Mouse (Mus musculus) NIH3T3 (cell line): ENCODE results near the gene Clec11a.
A peak's percentile ranks its signal among the peaks of the same experiment; 100 is the strongest.
"Not testable (repeated sequence)": the region's sequence is repeated elsewhere in the genome, so short reads cannot be mapped to it uniquely, and the experiment has no call there.

Source experiments
- DNase-seq: peaks from one replicate; pipeline ENCODE4 v3.0.0-alpha.2; 2012; ENCODE audit warnings: low read depth

Gene Clec11a

DNA sequence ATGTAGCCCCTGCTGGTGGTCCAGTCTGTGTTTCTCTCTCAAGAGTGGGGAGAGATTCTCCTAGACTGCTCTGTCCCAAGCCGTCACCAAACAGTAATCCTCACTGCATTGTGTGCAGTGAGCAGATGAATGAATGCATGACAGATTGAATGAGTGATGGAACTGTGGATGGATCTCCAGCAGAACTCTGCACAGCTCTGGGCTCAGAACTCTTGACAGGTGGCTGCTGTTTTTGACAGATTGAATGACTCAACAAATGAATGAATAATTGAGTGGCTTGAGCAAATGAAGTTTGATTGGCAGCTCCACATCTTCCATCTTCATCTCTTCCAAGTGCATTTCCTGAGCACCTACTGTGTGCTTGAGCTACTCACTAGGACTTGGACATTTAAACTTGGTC, 15.6 kb upstream of the Clec11a start:
- no peak for DNase-seq

DNA sequence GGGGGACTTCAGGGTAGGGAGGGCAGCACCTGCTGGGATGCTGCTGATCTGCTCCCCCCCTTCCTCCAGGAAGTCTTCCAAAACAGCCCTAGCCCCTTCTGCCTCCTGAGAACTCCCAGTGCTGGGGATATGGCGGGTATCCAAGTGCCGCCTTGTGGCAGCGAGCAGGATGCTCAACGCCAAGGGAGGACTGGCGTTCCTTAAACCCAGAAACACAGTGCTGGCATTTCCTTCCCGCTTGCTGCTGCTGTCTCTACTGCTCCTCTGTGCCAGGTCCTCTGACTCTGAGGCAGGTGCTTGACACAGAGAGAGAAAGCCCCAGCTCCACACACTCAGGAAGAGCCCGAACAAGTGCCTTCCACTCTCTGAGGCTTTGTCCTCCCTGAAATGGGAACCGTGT, 14.2 kb upstream of the Clec11a start:
- no peak for DNase-seq

DNA sequence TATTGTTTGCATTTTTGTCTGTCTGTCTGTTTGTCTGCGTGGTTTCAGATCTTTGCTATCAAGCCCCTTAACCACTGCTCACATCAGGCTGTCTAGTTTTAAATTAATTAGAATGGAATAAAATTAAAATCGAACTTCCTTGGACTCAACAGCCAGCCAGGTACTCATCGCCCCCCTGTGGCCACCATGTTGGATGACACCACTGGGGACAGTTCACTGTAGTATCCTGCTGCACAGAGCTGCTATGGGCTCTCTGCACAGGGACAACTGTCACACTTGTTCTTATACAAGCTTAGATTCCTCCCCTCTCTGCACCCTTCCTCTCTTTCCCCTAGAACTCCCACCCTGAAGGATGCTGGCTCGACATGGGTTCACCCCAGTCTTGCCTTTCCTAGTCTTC, 11.2 kb upstream of the Clec11a start:
- peak; percentile 30 for DNase-seq

DNA sequence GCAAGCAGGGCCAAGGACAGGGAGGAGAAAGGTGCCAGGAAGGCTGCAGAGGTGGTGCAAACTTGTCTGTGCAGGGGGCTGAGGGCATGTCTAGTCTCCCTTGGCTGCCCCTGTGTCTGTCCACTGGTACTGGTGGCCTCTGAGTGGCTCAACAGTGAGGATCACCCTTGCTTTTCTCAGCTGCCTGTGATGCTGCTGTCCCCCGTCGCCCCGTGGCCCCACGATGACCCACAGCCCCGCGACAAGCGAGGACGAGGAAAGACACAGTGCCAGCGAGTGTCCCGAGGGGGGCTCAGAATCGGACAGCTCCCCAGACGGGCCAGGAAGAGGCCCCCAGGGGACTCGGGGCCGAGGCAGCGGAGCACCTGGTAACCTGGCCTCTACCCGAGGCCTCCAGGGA, 5.8 kb upstream of the Clec11a start:
- DNase-seq, result no peak

DNA sequence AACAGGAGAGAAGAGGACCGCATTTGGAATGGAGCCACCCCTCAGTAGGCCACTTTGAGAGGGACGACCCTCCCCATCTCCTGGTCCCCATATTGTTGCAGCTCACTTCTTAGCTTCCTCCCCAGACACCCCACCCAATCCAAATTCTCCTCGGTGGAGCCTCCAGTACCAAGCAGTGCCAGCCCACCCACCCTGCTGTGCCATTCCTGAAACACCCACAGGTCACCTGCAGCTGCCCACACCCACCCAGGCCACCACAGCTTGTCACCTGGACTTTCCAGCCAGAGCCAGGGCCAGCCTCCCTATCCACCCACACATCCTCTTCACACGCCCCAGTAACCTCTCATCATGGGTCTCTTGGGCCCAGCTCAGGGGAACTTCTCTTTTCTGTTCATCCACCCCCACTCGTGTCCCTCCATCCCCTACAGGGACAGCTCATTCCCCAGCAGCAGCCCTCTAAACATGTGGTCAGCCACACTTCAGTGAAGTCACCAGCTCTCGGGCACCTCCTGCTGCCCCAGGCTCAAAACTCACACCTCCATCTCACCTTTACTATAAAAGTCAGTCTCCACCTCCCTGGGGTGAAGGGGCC, 5.1 kb upstream of the Clec11a start:
- DNase-seq, result no peak

DNA sequence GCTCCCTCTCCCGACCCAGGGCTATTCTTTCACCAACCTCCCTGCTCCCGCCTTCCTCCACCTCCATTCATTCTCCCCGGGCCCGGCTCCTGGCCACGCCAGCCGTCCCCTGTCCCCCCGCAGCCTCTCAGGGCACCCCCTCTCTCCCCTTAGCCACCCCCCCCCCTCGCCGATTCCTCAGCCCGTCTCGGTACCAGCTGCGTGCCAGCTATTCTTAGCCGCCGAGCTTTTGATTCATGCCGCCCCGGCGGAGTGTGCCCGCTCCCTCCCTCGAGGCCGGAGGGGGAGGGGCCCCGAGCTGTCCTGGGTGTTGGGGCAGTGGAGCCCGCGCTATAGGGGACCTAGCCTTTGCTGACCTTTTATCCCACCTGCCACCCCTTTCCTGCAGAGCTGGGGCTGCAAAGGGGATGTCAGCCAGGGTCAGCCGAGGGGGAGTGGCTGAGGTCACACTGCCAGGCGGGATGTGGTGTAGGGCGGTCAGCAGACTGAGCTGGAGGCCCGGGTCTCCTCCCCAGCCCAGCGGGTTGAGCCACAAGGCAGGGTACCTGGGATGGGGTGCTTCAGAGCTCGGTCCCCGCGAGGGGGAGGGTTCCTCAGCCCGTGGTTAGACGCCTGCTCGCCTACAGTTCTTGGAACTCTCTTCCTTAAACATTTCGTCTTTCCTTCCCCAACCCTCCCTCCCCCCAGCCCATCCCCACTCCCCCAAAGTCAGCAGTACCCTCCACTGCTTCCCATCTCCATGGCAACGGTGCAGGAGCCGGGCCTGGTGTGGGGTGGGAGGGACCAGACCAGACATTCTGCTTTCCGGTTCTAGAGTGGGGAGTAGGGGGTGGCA, 4.4 kb upstream of the Clec11a start:
- DNase-seq, result no peak

DNA sequence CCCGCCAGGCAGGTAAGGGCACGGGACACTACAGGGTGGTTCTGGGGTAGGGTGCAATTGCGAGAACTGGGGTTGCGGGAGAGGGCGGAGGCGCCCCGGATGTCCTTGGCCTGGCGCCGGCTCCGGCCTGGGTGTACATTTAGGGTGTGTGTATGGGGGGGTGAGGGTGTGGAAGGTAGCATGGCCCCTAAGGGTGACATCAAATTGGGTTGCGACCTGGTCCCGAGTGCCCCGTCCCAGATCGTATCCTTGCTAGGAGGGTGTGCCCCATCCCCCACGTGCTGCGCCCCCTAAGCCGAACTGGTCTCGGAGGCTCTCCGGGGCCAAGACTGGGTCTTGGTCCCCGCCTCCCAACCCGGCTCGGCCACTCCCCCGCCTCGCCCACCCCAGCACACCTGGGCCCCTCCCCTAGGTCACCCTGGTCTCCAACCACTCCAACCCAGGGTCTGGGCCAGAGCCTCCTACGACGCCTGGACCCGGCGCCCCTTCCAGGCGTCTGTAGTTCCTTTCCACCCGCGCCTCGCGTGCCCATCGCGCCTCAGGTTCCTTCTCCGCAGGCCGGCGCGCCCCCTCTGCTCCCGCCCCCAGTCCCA, 3.7 kb upstream of the Clec11a start:
- DNase-seq, result no peak

DNA sequence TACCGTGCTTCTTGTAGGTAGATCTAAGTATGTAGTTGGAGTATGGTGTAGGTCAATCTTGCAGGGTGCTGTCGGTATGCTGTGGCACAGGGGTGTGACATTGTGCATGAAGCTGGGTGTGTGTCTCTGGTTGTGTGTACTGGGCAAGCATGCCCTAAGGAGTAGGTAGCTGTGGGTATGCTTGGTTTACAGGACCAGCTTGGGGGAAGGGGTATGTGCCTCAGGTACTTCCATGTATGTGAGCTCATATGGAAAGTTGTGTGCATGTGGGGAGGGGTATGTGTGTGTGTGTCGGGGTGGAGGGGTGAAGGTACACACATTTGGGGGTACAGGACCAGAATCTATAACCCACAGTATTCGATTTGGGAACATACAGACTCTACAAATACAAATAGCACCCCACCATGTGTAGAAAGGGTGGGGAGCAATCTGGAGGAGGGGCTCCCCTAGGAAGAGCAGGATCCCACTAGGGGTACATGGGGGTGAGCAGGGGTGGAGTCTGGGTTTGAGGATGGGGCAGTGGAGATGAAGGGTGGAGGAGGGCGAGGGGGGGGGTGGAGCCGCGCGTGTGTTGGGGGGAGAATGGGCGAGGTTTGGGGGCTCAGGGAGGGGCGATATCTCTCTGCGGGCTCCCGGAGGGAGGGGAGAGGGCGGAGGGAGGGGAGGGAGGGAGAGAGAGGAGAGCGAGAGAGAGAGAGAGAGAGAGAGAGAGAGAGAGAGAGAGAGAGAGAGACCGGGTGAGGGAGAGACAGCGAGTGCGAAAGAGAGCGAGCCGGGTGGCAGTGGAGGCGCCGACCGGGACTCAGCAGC, 3.0 kb upstream of the Clec11a start, which contains the start of gene Shank1:
TSS of gene Shank1 (plus strand) at position 779 of the 810 bp plus-strand sequence.
- no peak for DNase-seq

DNA sequence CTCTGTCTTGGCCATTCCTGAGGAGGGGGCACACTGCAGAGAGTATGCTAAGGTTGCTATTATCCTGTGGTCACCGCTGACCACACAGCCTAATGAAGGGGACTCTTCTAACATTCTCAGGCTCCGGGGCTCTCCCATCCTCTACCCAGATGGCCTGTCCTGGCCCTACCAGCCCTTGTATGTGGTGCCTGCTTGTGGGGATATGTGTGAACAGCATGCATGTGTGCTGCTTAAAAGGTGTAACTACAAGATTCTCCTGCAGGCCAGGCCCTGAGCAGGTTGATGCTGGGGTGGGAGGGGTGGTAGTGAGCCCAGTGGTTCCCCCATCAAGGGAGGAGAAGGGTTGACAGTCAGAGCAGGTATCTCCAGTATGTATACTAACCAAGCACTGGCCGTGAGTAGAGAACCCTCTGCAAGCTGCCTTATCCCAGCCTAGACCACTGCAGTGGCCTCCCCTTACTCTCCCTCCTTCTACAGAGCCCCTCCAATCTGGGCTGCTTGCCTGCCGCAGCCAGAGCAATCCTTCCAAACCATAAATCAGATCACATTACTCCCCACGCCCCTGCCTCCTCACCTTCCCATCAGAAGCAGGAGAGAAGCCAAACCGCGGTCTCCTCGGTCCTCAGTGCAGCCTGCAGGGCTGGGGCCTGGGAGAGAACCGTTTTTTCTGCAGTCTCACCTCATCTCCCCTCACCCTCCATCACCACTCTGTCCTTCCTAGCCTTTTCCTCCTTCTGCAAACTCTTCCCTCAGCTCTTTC, 739 bp upstream of the Clec11a start:
- peak; percentile 52 for DNase-seq

DNA sequence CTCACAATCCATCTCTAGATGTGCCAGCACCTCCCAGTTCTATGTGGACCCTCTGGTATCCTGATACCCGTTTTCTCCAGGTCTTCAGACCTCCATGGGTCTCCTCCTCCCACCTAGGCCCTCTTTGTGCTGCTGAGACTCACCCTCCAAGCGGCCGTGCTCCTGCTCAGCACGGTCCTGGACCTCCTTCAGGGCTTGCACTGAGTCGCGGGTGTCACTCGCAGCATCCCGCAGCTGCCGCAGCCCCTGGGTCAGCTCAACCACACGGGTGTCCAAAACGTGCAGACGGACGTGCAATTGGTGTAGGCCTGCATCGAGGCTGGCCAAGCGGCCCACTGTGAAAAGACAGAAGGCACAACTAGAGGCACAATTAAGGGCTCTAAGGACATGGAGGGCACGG, 1.0 kb downstream of the Clec11a start:
- DNase-seq, result no peak

DNA sequence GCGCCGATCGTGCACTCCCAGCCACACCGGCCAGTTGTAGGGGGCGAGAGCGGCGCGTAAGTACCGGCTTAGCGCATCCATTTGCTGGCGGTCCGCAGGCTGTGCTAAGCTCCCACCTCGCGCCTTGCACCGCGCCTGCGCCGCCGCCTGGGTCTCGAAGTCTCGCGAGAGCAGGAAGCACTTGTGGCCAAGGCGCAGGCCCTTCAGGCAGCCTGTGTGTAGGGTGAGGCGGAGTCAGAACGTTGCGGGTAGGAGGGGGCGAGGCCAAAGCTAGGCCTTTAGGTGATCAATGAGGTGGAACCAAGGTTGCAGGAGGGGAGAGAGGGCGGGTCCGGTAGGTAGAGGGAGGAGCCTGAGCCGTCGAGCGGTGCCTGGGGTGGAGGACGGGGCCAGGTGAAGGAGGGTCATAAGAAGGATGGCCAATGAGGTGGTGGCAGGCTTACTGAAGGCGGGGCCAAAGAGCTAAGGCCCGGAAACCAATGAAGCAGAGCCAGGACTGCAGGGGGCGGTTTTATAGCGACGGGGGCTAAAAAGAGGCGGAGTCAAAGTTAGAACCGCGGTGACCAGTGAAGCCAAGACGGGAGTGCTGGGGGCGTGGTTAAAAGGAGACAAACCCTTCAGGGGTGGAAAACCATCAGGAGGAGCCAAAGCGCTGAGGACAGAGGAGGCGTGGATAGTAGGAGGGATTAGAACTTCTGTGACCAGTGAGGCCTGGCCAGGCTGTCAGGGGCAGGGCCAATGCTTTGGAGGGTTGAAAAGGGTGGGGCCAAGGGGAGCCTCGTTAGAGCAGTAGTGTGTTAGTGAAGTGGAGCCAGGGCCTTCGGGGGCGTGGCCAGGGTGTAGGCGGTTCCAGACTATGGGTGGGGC, 1.7 kb downstream of the Clec11a start:
- DNase-seq, result peak; percentile 99

DNA sequence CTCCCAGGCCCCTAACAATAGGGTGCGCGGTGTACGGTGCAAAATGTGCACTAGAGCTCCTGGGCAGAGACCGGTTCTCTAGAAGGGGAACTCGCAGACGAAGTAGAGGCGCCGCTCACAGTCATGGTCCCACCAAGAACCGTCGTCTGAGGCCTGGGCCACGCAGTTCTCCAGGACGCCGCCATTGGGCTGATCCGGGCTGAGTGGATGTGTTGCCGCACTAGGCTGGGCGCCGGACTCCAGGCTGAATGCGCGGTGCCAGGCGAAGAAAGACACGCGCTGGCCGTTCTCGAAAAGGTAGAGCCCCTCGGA, 2.3 kb downstream of the Clec11a start:
- no peak for DNase-seq

DNA sequence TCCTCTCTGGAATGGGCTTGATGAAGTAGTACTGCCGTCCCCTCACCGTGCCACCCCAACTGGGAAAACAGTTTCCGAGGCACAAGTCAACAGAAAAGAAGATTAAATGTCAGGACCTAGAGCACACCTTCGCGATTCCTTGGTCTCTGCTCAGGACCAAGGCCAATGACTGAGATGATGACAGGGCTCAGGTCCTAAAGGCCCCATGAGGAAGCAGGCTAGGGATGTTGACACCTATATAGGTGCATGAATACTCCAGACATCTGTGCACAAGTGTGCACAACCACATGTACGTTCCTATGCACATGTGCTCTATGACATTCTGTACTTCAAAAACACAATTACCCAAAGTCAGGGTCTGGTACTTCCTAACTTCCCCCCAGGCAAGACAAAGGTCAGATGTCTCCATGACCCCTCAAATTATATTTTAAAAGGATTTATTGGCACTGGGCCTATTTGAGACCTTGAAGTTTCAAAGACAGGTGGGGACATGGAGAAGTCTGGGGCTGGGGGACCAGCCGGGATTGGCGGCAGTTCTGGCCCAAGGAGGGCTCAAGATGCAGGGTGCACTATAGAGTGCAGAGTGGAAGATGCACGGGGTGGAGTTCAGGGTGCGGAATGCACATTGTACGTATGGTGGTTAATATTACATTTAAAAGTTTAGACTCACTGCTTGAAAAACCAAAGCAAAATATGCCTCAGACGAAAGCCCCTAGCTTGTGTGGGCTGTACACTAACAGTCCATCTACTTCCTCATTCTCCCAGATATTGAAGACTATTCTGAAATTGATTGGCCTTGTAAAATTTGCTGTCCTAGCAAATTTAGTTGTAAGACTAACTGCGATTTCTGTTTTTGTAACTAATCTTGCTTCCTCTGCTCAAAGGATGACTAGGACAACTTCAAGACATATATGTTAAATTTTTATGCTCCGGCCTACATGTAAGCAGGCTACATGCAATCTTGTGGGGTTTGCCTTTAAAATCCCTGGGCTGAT, 3.1 kb downstream of the Clec11a start:
- DNase-seq, result no peak

DNA sequence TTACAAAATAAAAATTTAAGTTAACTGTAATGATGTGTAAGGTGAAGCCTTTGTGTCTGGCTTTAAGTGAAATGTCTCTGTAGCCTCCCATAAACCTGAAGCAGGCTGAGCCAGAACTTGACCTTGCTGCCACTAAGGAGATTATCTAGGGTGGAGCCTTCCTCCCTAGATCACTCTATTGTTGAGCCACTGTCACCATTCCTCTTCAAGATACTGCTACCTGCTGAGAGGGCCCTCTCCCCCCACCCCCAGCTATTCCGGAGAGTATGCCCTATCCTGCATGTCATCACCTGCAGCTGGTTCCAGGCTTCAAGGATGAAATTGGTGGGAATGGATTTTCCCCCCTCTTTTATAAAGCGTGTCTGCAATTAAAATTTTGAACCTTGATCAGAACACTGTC, 9.2 kb downstream of the Clec11a start:
- not testable (repeated sequence) for DNase-seq

DNA sequence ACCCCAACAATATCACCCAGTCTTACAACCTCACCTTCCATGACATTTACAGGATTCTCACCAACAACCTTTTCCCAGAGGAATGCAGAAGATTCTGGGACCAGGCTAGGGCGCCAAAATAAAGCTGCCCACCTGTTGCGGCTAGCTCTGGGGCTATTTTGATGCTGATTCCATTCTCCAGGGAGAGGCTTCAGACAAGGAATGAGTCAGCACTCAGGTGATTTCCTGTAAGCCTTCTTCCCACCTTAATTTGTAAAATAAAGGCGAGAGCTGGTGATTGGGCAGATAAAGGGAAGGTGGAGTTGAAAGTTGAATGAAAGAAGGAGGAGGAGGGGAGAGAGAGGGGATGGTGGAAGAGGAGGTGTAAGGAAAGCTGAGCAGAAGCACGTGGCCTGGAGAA, 15.3 kb downstream of the Clec11a start:
- no peak for DNase-seq

DNA sequence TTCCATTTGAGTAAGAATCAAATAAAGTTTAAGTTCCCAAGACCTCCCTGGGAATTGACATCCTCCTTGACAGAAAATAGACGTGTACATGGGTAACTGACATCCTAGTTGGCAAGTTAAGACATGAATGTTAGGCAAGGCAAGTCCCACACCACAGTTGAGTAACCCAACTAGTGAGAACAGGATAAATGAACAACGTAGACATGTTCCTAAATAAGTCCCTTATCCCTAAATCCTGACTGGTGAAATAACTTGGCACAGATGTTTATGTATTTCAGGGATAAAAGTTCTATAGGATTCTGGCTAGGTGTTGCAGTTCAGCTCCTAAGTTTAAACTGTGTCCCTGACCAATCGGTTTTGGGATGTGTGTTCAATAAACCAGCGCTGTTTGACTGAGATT, 15.7 kb downstream of the Clec11a start:
- no peak for DNase-seq

DNA sequence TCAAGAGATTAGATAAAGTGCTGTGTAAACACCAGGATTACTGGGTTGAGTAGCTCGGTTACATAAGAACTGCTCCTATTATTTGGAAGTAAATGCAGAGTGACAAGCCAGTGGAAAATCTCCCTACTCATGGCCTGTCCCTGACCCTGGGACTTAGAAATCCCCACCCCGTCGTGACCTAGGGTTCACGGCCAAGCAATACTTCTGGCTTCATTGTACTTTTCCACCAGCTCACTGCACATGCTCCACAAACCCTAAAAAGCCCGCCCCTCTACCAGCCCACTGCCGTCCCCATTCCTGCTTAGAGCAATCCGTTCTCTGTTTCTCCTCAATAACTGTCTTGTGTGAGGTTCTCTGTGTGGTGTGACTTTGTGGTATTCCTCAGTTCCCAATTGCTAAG, 18.9 kb downstream of the Clec11a start:
- DNase-seq, result no peak

DNA sequence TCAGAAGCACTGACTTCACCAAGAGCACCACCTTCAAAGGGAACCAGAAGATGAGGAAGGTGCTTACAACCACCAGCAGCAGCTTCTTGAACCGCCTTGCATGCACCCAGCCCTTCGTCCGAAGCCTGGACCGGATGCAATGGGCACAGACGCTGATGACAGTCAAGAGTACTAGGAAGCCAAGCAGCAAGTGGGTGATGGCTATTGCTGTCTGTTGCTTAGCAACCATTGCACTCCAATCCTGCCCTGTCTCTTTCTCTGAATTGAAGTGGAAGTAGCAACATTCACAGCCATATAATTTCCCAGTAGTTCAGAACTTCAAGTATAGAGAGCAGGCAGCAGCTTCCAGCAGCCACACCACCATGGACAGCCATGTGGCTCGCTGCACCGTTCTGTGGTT, 25.1 kb downstream of the Clec11a start:
- no peak for DNase-seq

DNA sequence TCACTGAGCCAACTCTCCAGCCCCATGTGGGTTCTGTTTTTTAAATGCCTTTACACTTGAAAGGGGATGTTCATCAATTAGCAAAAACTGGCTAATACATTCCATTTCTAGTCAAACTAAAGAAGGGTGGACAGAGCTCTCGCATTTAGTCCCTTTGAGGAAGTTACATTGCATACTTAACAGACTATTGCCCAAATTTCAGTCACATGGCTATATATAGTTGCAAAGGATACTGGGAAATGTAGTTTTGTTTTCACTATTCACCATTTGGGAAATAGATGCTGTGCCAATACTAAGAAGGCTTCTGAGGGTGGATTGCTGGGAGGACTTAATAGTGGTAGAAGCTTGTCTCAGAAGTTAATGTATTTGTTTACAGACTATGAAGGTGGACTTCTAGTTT, 25.7 kb downstream of the Clec11a start:
- peak; percentile 35 for DNase-seq

DNA sequence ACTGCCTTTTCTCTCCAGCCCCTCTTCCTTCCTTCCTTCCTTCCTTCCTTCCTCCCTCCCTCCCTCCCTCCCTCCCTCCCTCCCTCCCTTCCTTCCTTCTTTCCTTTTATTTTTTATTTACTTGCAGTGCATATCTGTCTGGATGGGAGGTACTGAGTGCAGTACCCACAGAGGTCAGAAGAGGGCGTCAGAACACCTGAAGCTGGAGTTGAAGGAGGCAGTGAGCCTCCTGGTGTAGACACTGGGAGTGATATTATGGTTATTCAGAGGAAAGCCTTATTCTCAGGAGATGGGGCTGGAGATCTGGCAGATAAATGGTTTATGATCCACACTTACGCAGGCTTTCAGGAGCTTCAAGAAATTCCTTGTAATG, 29.5 kb downstream of the Clec11a start:
- DNase-seq, result peak; percentile 64
